Mouse (Mus musculus): ENCODE results near the gene Stxbp4. TPM values are rescaled to one million over a fixed set of nuclear protein-coding genes. Genes with fewer than 3 reads are reported as not detected.
A peak's percentile ranks its signal among the peaks of the same experiment; 100 is the strongest.

Gene Stxbp4
- polyA plus RNA-seq, 1 experiment from 2014 or later, result 1.9 TPM

GRCm38 (mm10) chr11:90616431-90616830 is 21.5 kb downstream of the Stxbp4 start:
- Histone ChIP-seq H3K27ac (ENCODE audit: low read depth) (no peak overlapping the region), H3K4me2 (ENCODE audit: low read depth, low read length) (no peak overlapping the region), H3K36me3 (replicated peaks; ENCODE audit: insufficient read depth, low read length) (no peaks in the 10 kb centered on the region), H3K9me3 (ENCODE audit: low read length) (no peaks in the 10 kb centered on the region), H3K4me3 (ENCODE audit: low read depth, low read length) (no peak overlapping the region), H3K9ac (replicated peaks) (no peak overlapping the region), H3K4me1 (ENCODE audit: insufficient read depth) (no peaks in the 10 kb centered on the region), H3K27me3 (ENCODE audit: insufficient read depth, low read length) (no peaks in the 10 kb centered on the region)
- no peak for TF ChIP-seq EP300 (IDR thresholded peaks at IDR 0.05; ENCODE audit: low read depth)
- peak; percentile 67 for TF ChIP-seq CTCF (IDR thresholded peaks at IDR 0.05; ENCODE audit: low read depth)
- DNase-seq (no peak), ATAC-seq (no peak)

DNA sequence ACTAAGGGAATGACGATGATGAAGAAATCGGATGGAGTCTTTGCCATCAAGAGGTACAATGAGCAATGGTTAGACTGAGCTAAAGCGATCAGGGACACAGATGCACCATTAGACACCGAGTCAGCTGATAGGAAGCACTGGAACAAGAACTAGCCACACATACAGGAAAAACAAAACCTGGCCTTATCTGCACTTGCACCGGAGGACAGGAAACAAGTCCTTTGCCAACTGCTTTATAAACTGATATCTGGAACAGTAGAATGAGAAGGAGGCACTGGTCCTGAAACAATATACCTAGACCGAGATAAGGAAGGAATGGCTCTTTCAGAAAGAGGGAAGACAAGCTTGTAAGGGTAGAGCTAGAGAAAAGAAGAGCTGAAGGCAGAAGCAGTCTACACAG is 23.1 kb downstream of the Stxbp4 start:
- no peak overlapping the region for H3K4me3 ChIP-seq (ENCODE audit: low read depth, low read length)
- TF ChIP-seq EP300 (IDR thresholded peaks at IDR 0.05; ENCODE audit: low read depth) (no peak), CTCF (IDR thresholded peaks at IDR 0.05; ENCODE audit: low read depth) (no peak)
- DNase-seq (no peak), ATAC-seq (no peak)
- no peak overlapping the region for H3K9ac ChIP-seq (replicated peaks)
- no peaks in the 10 kb centered on the region for H3K27me3 ChIP-seq (ENCODE audit: insufficient read depth, low read length)
- no peaks in the 10 kb centered on the region for H3K4me1 ChIP-seq (ENCODE audit: insufficient read depth)
- 40% methylated on average over 6 of the region's 6 CpGs for WGBS (ENCODE audit: insufficient replicate concordance)
- no peak overlapping the region for H3K27ac ChIP-seq (ENCODE audit: low read depth)
- no peaks in the 10 kb centered on the region for H3K36me3 ChIP-seq (replicated peaks; ENCODE audit: insufficient read depth, low read length)
- no peaks in the 10 kb centered on the region for H3K9me3 ChIP-seq (ENCODE audit: low read length)
- no peak overlapping the region for H3K4me2 ChIP-seq (ENCODE audit: low read depth, low read length)

DNA sequence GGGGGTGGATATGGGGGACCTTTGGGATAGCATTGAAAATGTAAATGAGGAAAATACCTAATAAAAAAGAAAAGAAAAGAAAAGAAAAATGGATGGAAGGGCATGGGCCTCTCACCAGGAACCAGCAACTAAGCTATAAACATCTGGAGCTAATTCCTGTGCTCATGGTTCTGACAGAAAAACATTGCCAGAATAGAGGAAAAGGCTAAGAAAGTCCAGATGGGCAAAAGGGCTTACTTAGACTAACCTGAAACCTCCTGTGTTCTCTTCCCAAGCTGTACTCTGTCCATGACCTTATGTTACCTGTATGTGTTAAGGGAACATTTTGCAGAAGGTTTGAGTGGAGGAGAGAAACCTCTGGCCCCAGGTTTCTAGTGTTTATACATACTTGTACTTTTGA is 25.8 kb downstream of the Stxbp4 start:
- DNase-seq, result no peak
- Histone ChIP-seq H3K4me1 (ENCODE audit: insufficient read depth) (no peaks in the 10 kb centered on the region), H3K4me3 (ENCODE audit: low read depth, low read length) (no peak overlapping the region), H3K36me3 (replicated peaks; ENCODE audit: insufficient read depth, low read length) (no peaks in the 10 kb centered on the region), H3K9me3 (ENCODE audit: low read length) (no peaks in the 10 kb centered on the region), H3K4me2 (ENCODE audit: low read depth, low read length) (no peak overlapping the region), H3K9ac (replicated peaks) (no peak overlapping the region), H3K27ac (ENCODE audit: low read depth) (no peak overlapping the region), H3K27me3 (ENCODE audit: insufficient read depth, low read length) (no peaks in the 10 kb centered on the region)
- ATAC-seq, result no peak
- TF ChIP-seq CTCF (IDR thresholded peaks at IDR 0.05; ENCODE audit: low read depth) (no peak), EP300 (IDR thresholded peaks at IDR 0.05; ENCODE audit: low read depth) (no peak)

DNA sequence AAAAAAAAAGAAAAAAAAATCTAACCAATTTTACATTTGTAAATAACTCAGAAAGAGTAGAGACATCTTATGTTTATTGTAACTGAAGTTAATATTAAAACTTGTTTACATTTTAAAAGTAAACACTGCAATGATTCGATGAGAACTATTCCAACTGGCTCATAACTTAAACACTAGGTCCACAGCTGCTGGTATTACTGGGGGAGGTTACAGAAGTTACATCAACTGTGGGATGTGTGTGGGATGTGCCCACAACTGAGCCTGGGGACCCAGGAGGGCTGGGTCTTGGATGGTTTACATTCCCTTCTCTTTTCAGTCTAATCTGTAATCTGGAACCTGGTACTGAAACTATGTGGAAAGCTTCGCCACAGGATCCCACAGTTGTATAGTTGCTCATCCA is 34.8 kb downstream of the Stxbp4 start:
- Histone ChIP-seq H3K27ac (ENCODE audit: low read depth) (no peak overlapping the region), H3K27me3 (ENCODE audit: insufficient read depth, low read length) (no peaks in the 10 kb centered on the region), H3K4me1 (ENCODE audit: insufficient read depth) (no peaks in the 10 kb centered on the region), H3K4me2 (ENCODE audit: low read depth, low read length) (no peak overlapping the region), H3K9ac (replicated peaks) (no peak overlapping the region), H3K36me3 (replicated peaks; ENCODE audit: insufficient read depth, low read length) (no peaks in the 10 kb centered on the region), H3K9me3 (ENCODE audit: low read length) (no peaks in the 10 kb centered on the region), H3K4me3 (ENCODE audit: low read depth, low read length) (no peak overlapping the region)
- DNase-seq, result no peak
- ATAC-seq, result no peak
- WGBS (ENCODE audit: insufficient replicate concordance), result 84% methylated on average over 2 of the region's 2 CpGs
- TF ChIP-seq CTCF (IDR thresholded peaks at IDR 0.05; ENCODE audit: low read depth) (no peak), EP300 (IDR thresholded peaks at IDR 0.05; ENCODE audit: low read depth) (no peak)

DNA sequence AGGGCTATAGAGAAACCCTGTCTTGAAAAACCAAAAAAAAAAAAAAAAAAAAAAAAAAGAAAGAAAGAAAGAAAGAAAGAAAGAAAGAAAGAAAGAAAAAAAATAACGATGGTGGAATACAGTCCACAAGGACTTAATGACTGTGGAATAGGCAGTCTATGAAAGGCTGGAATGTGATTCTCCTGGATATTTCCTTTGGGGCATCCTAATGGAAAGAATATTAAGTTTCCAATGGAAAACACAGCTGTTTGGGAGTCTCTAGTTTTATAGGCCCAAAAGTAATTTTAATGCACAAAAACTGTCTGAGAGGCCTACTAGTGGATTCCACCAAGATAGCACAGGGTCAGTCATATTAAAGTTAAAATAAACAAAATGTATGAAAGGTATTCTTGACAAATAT is 42.1 kb downstream of the Stxbp4 start:
- H3K36me3 ChIP-seq (replicated peaks; ENCODE audit: insufficient read depth, low read length), result no peaks in the 10 kb centered on the region
- H3K27ac ChIP-seq (ENCODE audit: low read depth), result no peak overlapping the region
- DNase-seq (no peak), ATAC-seq (no peak)
- H3K9me3 ChIP-seq (ENCODE audit: low read length), result no peaks in the 10 kb centered on the region
- H3K4me3 ChIP-seq (ENCODE audit: low read depth, low read length), result no peak overlapping the region
- WGBS (ENCODE audit: insufficient replicate concordance), result 90% methylated on average over 1 of the region's 1 CpGs
- no peaks in the 10 kb centered on the region for H3K4me1 ChIP-seq (ENCODE audit: insufficient read depth)
- no peaks in the 10 kb centered on the region for H3K27me3 ChIP-seq (ENCODE audit: insufficient read depth, low read length)
- H3K4me2 ChIP-seq (ENCODE audit: low read depth, low read length), result no peak overlapping the region
- H3K9ac ChIP-seq (replicated peaks), result no peak overlapping the region
- TF ChIP-seq CTCF (IDR thresholded peaks at IDR 0.05; ENCODE audit: low read depth) (no peak), EP300 (IDR thresholded peaks at IDR 0.05; ENCODE audit: low read depth) (no peak)

DNA sequence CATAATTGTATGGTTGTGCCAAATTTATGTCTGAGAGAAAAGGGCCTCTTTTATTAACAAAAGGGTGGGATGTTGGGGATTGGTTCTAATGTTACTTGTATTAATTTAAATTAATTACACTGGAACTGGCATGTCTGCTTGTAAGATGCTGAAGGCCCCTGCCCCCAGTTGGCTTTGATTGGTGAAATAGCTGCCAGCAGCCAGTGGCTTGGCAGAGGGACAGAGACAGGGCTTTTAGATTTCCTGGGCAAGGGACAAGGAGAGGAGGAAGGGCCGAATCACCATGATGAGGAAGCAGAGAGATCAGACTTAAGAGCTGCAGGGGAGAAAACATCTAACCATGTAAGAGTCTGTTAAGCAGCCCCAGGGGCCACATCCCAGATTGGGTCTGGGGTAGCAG is 46.9 kb downstream of the Stxbp4 start:
- H3K27me3 ChIP-seq (ENCODE audit: insufficient read depth, low read length), result no peaks in the 10 kb centered on the region
- H3K9me3 ChIP-seq (ENCODE audit: low read length), result no peaks in the 10 kb centered on the region
- no peak overlapping the region for H3K27ac ChIP-seq (ENCODE audit: low read depth)
- H3K4me1 ChIP-seq (ENCODE audit: insufficient read depth), result no peaks in the 10 kb centered on the region
- H3K4me2 ChIP-seq (ENCODE audit: low read depth, low read length), result no peak overlapping the region
- no peak overlapping the region for H3K9ac ChIP-seq (replicated peaks)
- TF ChIP-seq EP300 (IDR thresholded peaks at IDR 0.05; ENCODE audit: low read depth) (no peak), CTCF (IDR thresholded peaks at IDR 0.05; ENCODE audit: low read depth) (no peak)
- no peak overlapping the region for H3K4me3 ChIP-seq (ENCODE audit: low read depth, low read length)
- ATAC-seq (no peak), DNase-seq (no peak)
- 68% methylated on average over 1 of the region's 1 CpGs for whole genome bisulfite sequencing (ENCODE audit: insufficient replicate concordance)
- H3K36me3 ChIP-seq (replicated peaks; ENCODE audit: insufficient read depth, low read length), result no peaks in the 10 kb centered on the region

DNA sequence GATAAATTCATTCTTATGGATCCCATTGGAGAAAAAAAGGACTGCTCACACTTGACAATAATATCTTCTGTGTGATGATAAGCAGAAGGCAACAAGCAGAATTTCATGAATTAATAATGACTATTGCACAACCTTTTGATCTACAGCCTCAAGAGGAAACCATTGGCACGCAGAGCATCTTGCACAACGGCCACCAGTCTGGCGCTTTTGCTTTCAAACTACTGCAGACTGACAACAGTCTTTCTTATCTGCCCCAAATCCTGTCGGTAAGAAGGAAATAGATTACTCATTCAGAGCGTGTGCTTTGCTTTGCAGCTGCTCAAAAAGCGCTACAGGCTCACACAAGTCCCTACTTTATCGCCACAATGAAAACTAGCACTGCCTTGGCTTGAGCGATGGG is 51.7 kb downstream of the Stxbp4 start:
- no peak overlapping the region for H3K9ac ChIP-seq (replicated peaks)
- DNase-seq, result no peak
- 40% methylated on average over 8 of the region's 8 CpGs for WGBS (ENCODE audit: insufficient replicate concordance)
- no peak overlapping the region for H3K27ac ChIP-seq (ENCODE audit: low read depth)
- TF ChIP-seq EP300 (IDR thresholded peaks at IDR 0.05; ENCODE audit: low read depth), result no peak
- TF ChIP-seq CTCF (IDR thresholded peaks at IDR 0.05; ENCODE audit: low read depth), result no peak
- no peaks in the 10 kb centered on the region for H3K9me3 ChIP-seq (ENCODE audit: low read length)
- no peaks in the 10 kb centered on the region for H3K4me1 ChIP-seq (ENCODE audit: insufficient read depth)
- H3K4me3 ChIP-seq (ENCODE audit: low read depth, low read length), result no peak overlapping the region
- no peaks in the 10 kb centered on the region for H3K27me3 ChIP-seq (ENCODE audit: insufficient read depth, low read length)
- H3K4me2 ChIP-seq (ENCODE audit: low read depth, low read length), result no peak overlapping the region
- no peak for ATAC-seq
- no peaks in the 10 kb centered on the region for H3K36me3 ChIP-seq (replicated peaks; ENCODE audit: insufficient read depth, low read length)

Measured in liver, postnatal 0 days (tissue).